Mouse (Mus musculus) hindbrain, embryonic 11.5 days (tissue): ENCODE data around the gene Fam222b. TPM values are rescaled to one million over a fixed set of nuclear protein-coding genes. Genes with fewer than 3 reads are reported as not detected.

ENCODE experiments used
- ATAC-seq: fragments of 200-750 bp; cut with Nextera tagmentation; 2 replicates; pipeline ENCODE4 v1.8.0; 2017; ENCODE audit warnings: mild to moderate bottlenecking, moderate TSS enrichment, moderate library complexity; ENCODE audit not compliant: low FRiP score
- DNase-seq: peaks from one replicate; pipeline ENCODE4 v3.0.0-alpha.2; 2015; ENCODE audit warnings: low spot score
- H3K27ac ChIP-seq: fragments of 300-500 bp; sonication (generic); 2 replicates; pipeline ENCODE4 v1.5.1; 2014; ENCODE audit warnings: mild to moderate bottlenecking, low read depth, low read length
- H3K27me3 ChIP-seq: fragments of 300-500 bp; sonication (generic); 2 replicates; pipeline ENCODE4 v1.6.1; 2014; ENCODE audit warnings: mild to moderate bottlenecking, low read length, moderate library complexity, mixed read lengths; ENCODE audit not compliant: control insufficient read depth, insufficient read depth
- H3K36me3 ChIP-seq: fragments of 300-500 bp; sonication (generic); 2 replicates; pipeline ENCODE4 v1.6.1; 2014; ENCODE audit warnings: mild to moderate bottlenecking, low read length, moderate library complexity, mixed read lengths; ENCODE audit not compliant: control insufficient read depth, insufficient read depth
- H3K4me1 ChIP-seq: fragments of 300-500 bp; sonication (generic); replicated peaks from 2 replicates; pipeline ENCODE4 v1.6.1; 2014; ENCODE audit warnings: low read length, mixed read lengths; ENCODE audit not compliant: control insufficient read depth, insufficient read depth
- H3K4me2 ChIP-seq: fragments of 300-500 bp; sonication (generic); replicated peaks from 2 replicates; pipeline ENCODE4 v1.6.1; 2014; ENCODE audit warnings: mild to moderate bottlenecking, low read depth, low read length
- H3K4me3 ChIP-seq: fragments of 300-500 bp; sonication (generic); 2 replicates; pipeline ENCODE4 v1.5.1; 2014; ENCODE audit warnings: low read depth, low read length
- H3K9ac ChIP-seq: fragments of 300-500 bp; sonication (generic); 2 replicates; pipeline ENCODE4 v1.6.1; 2014; ENCODE audit warnings: low read depth, low read length
- H3K9me3 ChIP-seq: fragments of 300-500 bp; sonication (generic); 2 replicates; pipeline ENCODE4 v1.6.1; 2016; ENCODE audit warnings: low read length; ENCODE audit not compliant: control insufficient read depth
- WGBS: fragments of 180-500 bp; shearing (Covaris S2); extraction: QIAGEN DNeasy Blood & Tissue Kit; methylation state at CpG from one replicate; pipeline ENCODE4 v1.1.7; 2014; 5-methylcytosine and 5-hydroxymethylcytosine counted together
- polyA plus RNA-seq: library from polyadenylated mRNA; unstranded; fragments of >200 nt; fragmentation: Nextera tagmentation; extraction: Ambion mirVana; gene quantifications from 2 replicates; pipeline ENCODE4 v1.2.1, GENCODE M21; 2014

Gene Fam222b
- polyA plus RNA-seq, 1 experiment from 2014 or later: 24.4 TPM

DNA sequence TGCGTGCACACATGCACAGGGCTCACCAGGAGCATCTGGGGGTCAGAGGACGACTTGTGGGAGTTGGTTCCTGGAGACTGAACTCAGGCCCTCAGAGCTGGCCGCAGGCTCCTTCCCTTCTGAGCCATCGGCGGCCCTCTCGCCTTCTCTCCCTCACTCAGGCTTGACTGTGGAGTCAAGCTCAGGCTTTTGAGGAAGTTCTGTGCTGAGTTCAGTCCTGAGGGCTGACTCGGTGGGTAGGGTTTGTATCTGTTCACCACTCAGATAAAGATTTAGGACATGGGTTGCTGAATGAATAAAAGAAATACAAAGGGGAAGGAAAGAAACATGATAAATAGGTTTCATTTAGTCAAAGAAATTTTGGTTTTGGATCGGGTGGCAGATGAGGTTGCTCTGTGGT lies 25.4 kb downstream of the Fam222b start:
- ATAC-seq (no peak), DNase-seq (no peak)
- Histone ChIP-seq H3K9ac (no peak overlapping the region), H3K4me2 (no peak overlapping the region), H3K36me3 (no peaks in the 10 kb centered on the region), H3K4me3 (no peak overlapping the region), H3K4me1 (no peaks in the 10 kb centered on the region), H3K27me3 (no peaks in the 10 kb centered on the region), H3K27ac (no peak overlapping the region), H3K9me3 (no peaks in the 10 kb centered on the region)
- WGBS: 80% methylated on average over 8 of the region's 8 CpGs

DNA sequence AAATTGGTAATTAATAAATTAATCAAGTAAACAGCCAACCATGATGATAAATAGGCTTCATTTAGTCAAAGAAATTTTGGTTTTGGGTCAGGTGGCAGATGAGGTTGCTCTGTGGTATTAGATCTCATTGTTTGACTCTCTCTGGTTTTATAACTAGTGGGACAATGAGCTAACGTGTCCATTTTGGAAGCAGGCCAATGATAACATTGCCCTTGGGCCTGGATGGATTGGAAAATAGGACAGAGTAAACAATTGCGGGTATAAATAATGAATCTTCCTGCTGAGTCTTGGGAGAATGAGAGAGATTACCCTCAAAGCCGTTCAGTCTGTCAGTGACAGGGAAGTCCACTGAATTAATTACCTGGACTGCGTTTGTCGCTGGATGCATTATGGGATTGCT lies 26.7 kb downstream of the Fam222b start:
- ATAC-seq: no peak
- no peak overlapping the region for H3K4me3 ChIP-seq
- H3K9me3 ChIP-seq: no peaks in the 10 kb centered on the region
- DNase-seq: no peak
- H3K27me3 ChIP-seq: no peaks in the 10 kb centered on the region
- H3K4me2 ChIP-seq: no peak overlapping the region
- no peaks in the 10 kb centered on the region for H3K4me1 ChIP-seq
- 73% methylated on average over 5 of the region's 5 CpGs for WGBS
- H3K36me3 ChIP-seq: no peaks in the 10 kb centered on the region
- no peak overlapping the region for H3K27ac ChIP-seq
- H3K9ac ChIP-seq: no peak overlapping the region

DNA sequence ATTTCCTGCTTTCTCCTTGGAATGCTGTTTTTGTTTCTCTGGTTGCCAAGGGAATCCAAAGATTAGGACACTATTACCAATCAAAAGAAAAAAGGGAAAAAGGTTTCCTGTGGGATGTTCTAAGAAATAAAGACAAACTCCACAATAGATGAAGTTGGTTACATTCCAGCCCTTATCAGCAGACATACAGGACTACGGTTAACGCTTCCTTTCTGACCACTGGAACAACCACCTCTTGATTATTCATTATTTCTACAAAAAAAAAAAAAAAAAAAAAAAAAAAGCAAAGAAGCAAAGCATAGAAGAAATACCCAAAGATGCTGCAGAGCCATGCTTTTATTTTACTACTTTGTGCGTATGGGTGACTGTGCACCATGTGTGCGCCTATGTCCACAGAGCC lies 28.4 kb downstream of the Fam222b start:
- Histone ChIP-seq H3K9me3 (no peaks in the 10 kb centered on the region), H3K9ac (no peak overlapping the region), H3K27ac (no peak overlapping the region), H3K36me3 (no peaks in the 10 kb centered on the region), H3K4me2 (no peak overlapping the region), H3K4me3 (no peak overlapping the region), H3K4me1 (no peaks in the 10 kb centered on the region), H3K27me3 (no peaks in the 10 kb centered on the region)
- 93% methylated on average over 4 of the region's 4 CpGs for WGBS
- DNase-seq (no peak), ATAC-seq (no peak)

DNA sequence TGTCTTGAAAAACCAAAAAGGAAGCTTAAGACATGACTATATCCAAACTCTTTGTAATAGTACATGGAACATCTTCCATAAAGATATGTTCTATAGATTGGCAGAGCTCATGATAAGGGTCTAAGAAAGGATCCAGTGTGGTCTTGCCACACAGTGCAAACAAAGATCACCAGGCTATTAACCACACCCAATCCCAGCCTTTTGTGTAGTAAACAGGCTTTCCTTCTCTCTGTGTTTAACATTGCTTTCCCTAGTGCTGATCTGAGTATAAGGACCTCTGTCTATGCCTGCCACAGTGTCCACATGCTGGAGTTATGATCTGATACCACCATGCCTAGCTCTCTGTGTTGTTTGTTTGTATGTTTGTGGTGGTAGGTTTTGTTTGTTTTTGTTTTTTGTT lies 29.3 kb downstream of the Fam222b start:
- no peak for ATAC-seq
- DNase-seq: no peak
- H3K4me3 ChIP-seq: no peak overlapping the region
- no peak overlapping the region for H3K9ac ChIP-seq
- no peak overlapping the region for H3K4me2 ChIP-seq
- no peaks in the 10 kb centered on the region for H3K36me3 ChIP-seq
- H3K27me3 ChIP-seq: no peaks in the 10 kb centered on the region
- H3K4me1 ChIP-seq: no peaks in the 10 kb centered on the region
- no peaks in the 10 kb centered on the region for H3K9me3 ChIP-seq
- no peak overlapping the region for H3K27ac ChIP-seq

DNA sequence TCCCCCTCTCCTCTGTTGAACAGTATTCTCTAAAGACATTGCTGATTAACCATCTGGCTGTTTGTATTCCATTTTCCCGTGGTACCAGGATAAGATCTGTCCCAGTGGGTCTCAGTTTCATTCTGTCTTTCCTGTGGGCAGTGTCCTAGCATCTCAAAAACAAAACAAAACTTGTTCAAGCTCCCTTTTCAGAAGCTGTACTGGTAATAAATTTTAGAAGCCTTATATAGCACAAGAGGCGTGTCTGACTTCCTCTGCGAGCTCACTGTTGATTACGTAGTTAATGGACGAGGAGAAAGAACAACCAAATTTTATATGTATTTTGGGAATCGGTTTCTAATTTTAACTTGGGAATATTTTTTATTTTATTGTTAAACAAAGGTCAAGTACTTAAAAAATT lies 31.2 kb downstream of the Fam222b start:
- Histone ChIP-seq H3K36me3 (no peaks in the 10 kb centered on the region), H3K9me3 (no peaks in the 10 kb centered on the region), H3K4me3 (no peak overlapping the region), H3K27ac (no peak overlapping the region), H3K9ac (no peak overlapping the region), H3K4me2 (no peak overlapping the region), H3K4me1 (no peaks in the 10 kb centered on the region), H3K27me3 (no peaks in the 10 kb centered on the region)
- WGBS: 87% methylated on average over 6 of the region's 6 CpGs
- DNase-seq (no peak), ATAC-seq (no peak)

DNA sequence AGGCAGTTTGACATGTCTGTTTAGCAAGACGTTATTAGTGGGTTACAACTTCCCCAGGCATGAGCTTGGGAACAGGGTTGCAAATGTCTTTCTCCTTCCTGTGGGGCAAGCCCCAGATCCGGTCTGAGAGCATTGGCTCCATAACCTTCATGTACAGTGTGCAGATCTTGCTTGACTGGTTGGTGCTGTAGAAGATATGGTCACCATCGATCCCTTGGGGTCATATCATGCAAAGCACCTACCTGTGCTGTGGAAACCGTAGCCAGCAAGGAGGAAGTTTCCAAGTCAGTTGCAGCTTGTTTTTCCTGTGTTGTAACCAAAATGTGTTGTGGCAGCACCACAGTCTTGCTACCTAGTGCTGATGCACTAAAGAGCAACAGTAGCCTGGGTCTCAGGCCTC lies 32.3 kb downstream of the Fam222b start:
- Histone ChIP-seq H3K9me3 (no peaks in the 10 kb centered on the region), H3K4me3 (no peak overlapping the region), H3K9ac (no peak overlapping the region), H3K4me1 (no peaks in the 10 kb centered on the region), H3K27ac (no peak overlapping the region), H3K36me3 (no peaks in the 10 kb centered on the region), H3K4me2 (no peak overlapping the region), H3K27me3 (no peaks in the 10 kb centered on the region)
- DNase-seq (no peak), ATAC-seq (no peak)
- 91% methylated on average over 4 of the region's 4 CpGs for WGBS

DNA sequence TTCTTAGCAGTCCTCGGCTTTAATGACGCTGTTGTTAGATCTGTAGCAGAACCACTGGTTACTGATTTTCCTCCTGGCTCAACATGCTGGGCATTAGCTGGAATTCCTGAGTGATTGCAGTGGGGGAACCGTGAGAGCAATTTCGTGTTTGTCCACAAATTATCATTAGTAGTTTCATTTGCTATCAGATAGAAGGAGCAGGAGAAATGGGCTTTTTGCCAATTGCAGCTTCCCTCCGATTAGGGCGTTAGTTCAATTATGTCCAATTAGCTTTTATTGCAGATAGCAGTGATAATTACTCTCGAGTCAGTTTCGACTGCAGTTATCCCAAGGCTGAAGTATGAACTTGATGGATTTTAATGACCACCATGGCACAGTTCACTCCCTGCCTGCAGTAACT lies 35.0 kb downstream of the Fam222b start:
- H3K4me3 ChIP-seq: no peak overlapping the region
- ATAC-seq (no peak), DNase-seq (no peak)
- H3K4me2 ChIP-seq: no peak overlapping the region
- no peaks in the 10 kb centered on the region for H3K36me3 ChIP-seq
- 94% methylated on average over 8 of the region's 8 CpGs for WGBS
- no peaks in the 10 kb centered on the region for H3K9me3 ChIP-seq
- H3K9ac ChIP-seq: no peak overlapping the region
- H3K4me1 ChIP-seq: no peaks in the 10 kb centered on the region
- H3K27ac ChIP-seq: no peak overlapping the region
- H3K27me3 ChIP-seq: no peaks in the 10 kb centered on the region

DNA sequence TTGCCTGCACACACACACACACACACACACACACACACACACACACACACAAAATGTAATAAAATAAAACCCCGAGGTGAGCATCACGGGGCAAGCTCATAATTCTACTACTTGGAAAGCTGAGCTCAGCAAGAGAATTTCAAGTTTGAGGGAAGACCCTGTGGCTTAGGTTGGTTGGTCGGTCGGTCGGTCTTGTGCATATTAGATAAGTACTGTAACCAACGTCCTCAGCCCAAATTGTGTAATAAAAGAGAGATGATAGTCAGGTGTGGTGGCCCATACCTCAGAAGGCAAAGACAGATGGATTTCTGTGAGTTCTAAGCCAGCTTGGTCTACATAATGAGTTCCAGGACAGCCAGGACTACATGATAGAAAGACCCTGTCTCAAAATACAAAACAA lies 39.5 kb downstream of the Fam222b start:
- Histone ChIP-seq H3K27ac (no peak overlapping the region), H3K4me3 (no peak overlapping the region), H3K4me2 (no peak overlapping the region), H3K4me1 (no peaks in the 10 kb centered on the region), H3K9me3 (no peaks in the 10 kb centered on the region), H3K9ac (no peak overlapping the region), H3K36me3 (no peaks in the 10 kb centered on the region), H3K27me3 (no peaks in the 10 kb centered on the region)
- no peak for ATAC-seq
- 93% methylated on average over 6 of the region's 6 CpGs for WGBS
- DNase-seq: no peak

DNA sequence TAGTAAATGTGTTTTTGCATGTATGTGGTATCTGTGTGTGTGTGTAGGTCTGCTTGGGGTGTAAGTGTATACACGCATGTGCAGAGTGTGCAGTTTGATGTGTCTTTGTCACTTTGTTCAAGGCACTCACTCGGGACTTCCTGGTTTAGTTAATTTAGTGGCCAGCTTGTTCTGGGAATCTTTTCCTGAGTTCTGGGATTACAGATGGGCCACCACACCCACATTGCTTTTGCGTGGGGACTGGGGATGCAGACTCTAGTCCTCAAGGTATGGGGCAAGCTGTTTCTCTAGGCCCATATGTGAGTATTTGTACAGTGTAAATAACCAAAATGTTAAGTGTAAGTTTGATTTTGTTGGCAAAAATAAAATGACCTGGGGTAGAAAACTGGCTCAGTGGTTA lies 39.9 kb downstream of the Fam222b start:
- H3K27ac ChIP-seq: no peak overlapping the region
- no peaks in the 10 kb centered on the region for H3K36me3 ChIP-seq
- H3K9ac ChIP-seq: no peak overlapping the region
- ATAC-seq (no peak), DNase-seq (no peak)
- WGBS: 90% methylated on average over 3 of the region's 3 CpGs
- H3K4me3 ChIP-seq: no peak overlapping the region
- H3K4me1 ChIP-seq: no peaks in the 10 kb centered on the region
- no peaks in the 10 kb centered on the region for H3K27me3 ChIP-seq
- H3K9me3 ChIP-seq: no peaks in the 10 kb centered on the region
- H3K4me2 ChIP-seq: no peak overlapping the region
